Mouse (Mus musculus) limb, embryonic 14.5 days (tissue): ENCODE measurements around the gene Kif1c. TPM values are rescaled to one million over a fixed set of nuclear protein-coding genes. Genes with fewer than 3 reads are reported as not detected.

ENCODE experiments used
- ATAC-seq: fragments of 200-750 bp; cut with Nextera tagmentation; 2 replicates; pipeline ENCODE4 v1.8.0; 2017; ENCODE audit warnings: low read depth, moderate number of reproducible peaks, moderate TSS enrichment; ENCODE audit not compliant: low FRiP score
- DNase-seq: peaks from one replicate; pipeline ENCODE4 v3.0.0-alpha.2; 2015; ENCODE audit warnings: low spot score
- H3K27ac ChIP-seq: fragments of 300-500 bp; sonication (generic); replicated peaks from 2 replicates; pipeline ENCODE4 v1.5.1; 2014; ENCODE audit warnings: low read depth, mild to moderate bottlenecking, low read length, moderate library complexity, mixed read lengths
- H3K27me3 ChIP-seq: fragments of 300-500 bp; sonication (generic); 2 replicates; pipeline ENCODE4 v1.6.1; 2014; ENCODE audit warnings: low read length, mixed read lengths; ENCODE audit not compliant: control insufficient read depth, insufficient read depth
- H3K36me3 ChIP-seq: fragments of 300-500 bp; sonication (generic); 2 replicates; pipeline ENCODE4 v1.6.1; 2014; ENCODE audit warnings: mild to moderate bottlenecking, low read length, moderate library complexity, mixed read lengths; ENCODE audit not compliant: control insufficient read depth, insufficient read depth
- H3K4me1 ChIP-seq: fragments of 300-500 bp; sonication (generic); 2 replicates; pipeline ENCODE4 v1.6.1; 2014; ENCODE audit warnings: antibody characterized with exemption, low read length, mixed read lengths; ENCODE audit not compliant: control insufficient read depth, insufficient read depth
- H3K4me2 ChIP-seq: fragments of 300-500 bp; sonication (generic); replicated peaks from 2 replicates; pipeline ENCODE4 v1.6.1; 2014; ENCODE audit warnings: low read depth, mild to moderate bottlenecking, low read length, moderate library complexity; ENCODE audit not compliant: severe bottlenecking
- H3K4me3 ChIP-seq: fragments of 300-500 bp; sonication (generic); replicated peaks from 2 replicates; pipeline ENCODE4 v1.5.1; 2014; ENCODE audit warnings: low read length
- H3K9ac ChIP-seq: fragments of 300-500 bp; sonication (generic); 2 replicates; pipeline ENCODE4 v1.6.1; 2014; ENCODE audit warnings: mild to moderate bottlenecking, low read depth, low read length, moderate library complexity; ENCODE audit not compliant: severe bottlenecking
- H3K9me3 ChIP-seq: fragments of 300-500 bp; sonication (generic); 2 replicates; pipeline ENCODE4 v1.6.1; 2016; ENCODE audit warnings: low read length; ENCODE audit not compliant: control insufficient read depth
- POLR2A ChIP-seq: fragments of 200-500 bp; IDR thresholded peaks from 2 replicates; pipeline ENCODE4 v1.8.0; 2012; ENCODE audit warnings: inconsistent platforms, mild to moderate bottlenecking, moderate library complexity, borderline replicate concordance; ENCODE audit not compliant: insufficient read depth, insufficient read length; ENCODE audit errors: extremely low read depth
- WGBS: fragments of 180-500 bp; shearing (Covaris S2); extraction: QIAGEN DNeasy Blood & Tissue Kit; methylation state at CpG from one replicate; pipeline ENCODE4 v1.1.7; 2014; 5-methylcytosine and 5-hydroxymethylcytosine counted together
- polyA plus RNA-seq, 2 experiments: library from polyadenylated mRNA; depleted of rRNA in 1 of 2; stranded (reverse) in 1 of 2; unstranded in 1 of 2; fragments of >200 nt; fragmentation: Nextera tagmentation in 1 of 2; extraction: Ambion mirVana in 1 of 2; gene quantifications; 2 replicates each; pipeline versions ENCODE4 v1.2.1 to v1.2.3; 2012 to 2014

The Kif1c gene
- polyA plus RNA-seq, 2 experiments, result 14.6 to 45.8 TPM

GRCm38 (mm10) chr11:70667271-70668150 is 32.8 kb upstream of the Kif1c start:
- DNase-seq, result no peak
- peak overlapping the region; percentile 80 for H3K27ac ChIP-seq
- WGBS, result 47% methylated on average over 14 of the region's 14 CpGs

GRCm38 (mm10) chr11:70668335-70668770 is 32.0 kb upstream of the Kif1c start:
- peak overlapping the region; percentile 58 for H3K4me2 ChIP-seq
- peak overlapping the region; percentile 55 for H3K9ac ChIP-seq
- H3K36me3 ChIP-seq, result peaks cover 56% of the 10 kb centered on the region
- H3K27ac ChIP-seq, result peak overlapping the region; percentile 80
- TF ChIP-seq POLR2A, result no peak
- DNase-seq (no peak), ATAC-seq (no peak)
- peaks cover 11% of the 10 kb centered on the region for H3K4me1 ChIP-seq
- no peaks in the 10 kb centered on the region for H3K9me3 ChIP-seq
- WGBS, result under 1% methylated on average over 15 of the region's 15 CpGs
- H3K27me3 ChIP-seq, result no peaks in the 10 kb centered on the region
- H3K4me3 ChIP-seq, result peak overlapping the region; percentile 65

More at GRCm38 (mm10) chr11:70667271-70668150, 32.8 kb upstream of the Kif1c start:
- Histone ChIP-seq H3K4me3 (peak overlapping the region; percentile 65), H3K4me2 (peak overlapping the region; percentile 58), H3K4me1 (peaks cover 11% of the 10 kb centered on the region), H3K36me3 (peaks cover 63% of the 10 kb centered on the region), H3K27me3 (no peaks in the 10 kb centered on the region), H3K9ac (peak overlapping the region; percentile 55), H3K9me3 (no peaks in the 10 kb centered on the region)
- no peak for ATAC-seq
- no peak for TF ChIP-seq POLR2A

- H3K27me3 ChIP-seq, result no peaks in the 10 kb centered on the region
- peak; percentile 45; the same call in 1 of the 2 replicates for TF ChIP-seq POLR2A
- H3K27ac ChIP-seq, result peak within 1 kb of the TSS; percentile 97
- DNase-seq, result peak; percentile 100
- H3K9me3 ChIP-seq, result no peaks in the 10 kb centered on the region
- H3K4me3 ChIP-seq, result peak within 1 kb of the TSS; percentile 65
- peaks cover 56% of the 10 kb centered on the region for H3K36me3 ChIP-seq
- peaks cover 11% of the 10 kb centered on the region for H3K4me1 ChIP-seq
- H3K4me2 ChIP-seq, result peak within 1 kb of the TSS; percentile 87
- H3K9ac ChIP-seq, result peak within 1 kb of the TSS; percentile 73
- under 1% methylated on average over 42 of the region's 44 CpGs for WGBS
- peak; percentile 96 for ATAC-seq
Measured at GRCm38 (mm10) chr11:70668771-70669505, 31.4 kb upstream of the Kif1c start, which contains the start of gene Spag7. Spag7 (minus strand) TSS chr11:70669416.

GRCm38 (mm10) chr11:70669582-70670345 is 30.6 kb upstream of the Kif1c start:
- H3K4me2 ChIP-seq, result peak overlapping the region; percentile 87
- H3K27me3 ChIP-seq, result no peaks in the 10 kb centered on the region
- peak; percentile 34; the same call in 1 of the 2 replicates for TF ChIP-seq POLR2A
- peak; percentile 89 for DNase-seq
- H3K4me3 ChIP-seq, result peak overlapping the region; percentile 65
- under 1% methylated on average over 29 of the region's 31 CpGs for WGBS
- peaks cover 11% of the 10 kb centered on the region for H3K4me1 ChIP-seq
- peak overlapping the region; percentile 73 for H3K9ac ChIP-seq
- H3K9me3 ChIP-seq, result no peaks in the 10 kb centered on the region
- peaks cover 48% of the 10 kb centered on the region for H3K36me3 ChIP-seq
- peak; percentile 18 for ATAC-seq
- peak overlapping the region; percentile 97 for H3K27ac ChIP-seq
